Mouse (Mus musculus): ENCODE results near the gene Gm4792. TPM values are rescaled to one million over a fixed set of nuclear protein-coding genes. Genes with fewer than 3 reads are reported as not detected.

Gene Gm4792
- total RNA-seq, 1 experiment, result not detected

GRCm38 (mm10) chr10:94294437-94294836 lies 4.1 kb downstream of the Gm4792 start:
- no peak for DNase-seq (ENCODE audit: low read depth, low spot score)
- no peaks in the 10 kb centered on the region for H3K9me3 ChIP-seq (ENCODE audit: control insufficient read depth, insufficient read depth, low read depth, low read length)
- no peak overlapping the region for H3K4me3 ChIP-seq (ENCODE audit: insufficient read depth in 1 of 2, low read depth in 1 of 2, low read length in 2 of 2, poor library complexity in 1 of 2, severe bottlenecking in 1 of 2)
- H3K36me3 ChIP-seq (ENCODE audit: control insufficient read depth, insufficient read depth, low read length, poor library complexity, severe bottlenecking), result no peaks in the 10 kb centered on the region
- H3K27ac ChIP-seq (ENCODE audit: insufficient read depth, low read depth, low read length, poor library complexity, severe bottlenecking), result no peak overlapping the region
- no peak for TF ChIP-seq ZC3H11A (IDR thresholded peaks at IDR 0.05; ENCODE audit: borderline replicate concordance, low read depth, low read length)
- TF ChIP-seq HCFC1 (IDR thresholded peaks at IDR 0.05; ENCODE audit: borderline replicate concordance, insufficient read depth, low read length), result no peak
- TF ChIP-seq MAFK (IDR thresholded peaks at IDR 0.05; ENCODE audit: insufficient read depth, low read depth, low read length), result no peak
- TF ChIP-seq CHD2 (IDR thresholded peaks at IDR 0.05; ENCODE audit: low read depth, low read length), result no peak
- no peak for TF ChIP-seq ZNF384 (IDR thresholded peaks at IDR 0.05; ENCODE audit: low read depth, low read length)
- H3K4me1 ChIP-seq (ENCODE audit: control insufficient read depth in 2 of 2, insufficient read depth in 2 of 2, low read length in 2 of 2, poor library complexity in 1 of 2), result no peaks in the 10 kb centered on the region
- H3K9ac ChIP-seq (ENCODE audit: insufficient read depth, low read depth, low read length, poor library complexity, severe bottlenecking), result no peak overlapping the region
- in situ Hi-C loops (cut with MboI; ENCODE audit: low sequenced_read_pairs in 2 of 2, unreplicated experiment in 2 of 2), result no loop called here

DNA sequence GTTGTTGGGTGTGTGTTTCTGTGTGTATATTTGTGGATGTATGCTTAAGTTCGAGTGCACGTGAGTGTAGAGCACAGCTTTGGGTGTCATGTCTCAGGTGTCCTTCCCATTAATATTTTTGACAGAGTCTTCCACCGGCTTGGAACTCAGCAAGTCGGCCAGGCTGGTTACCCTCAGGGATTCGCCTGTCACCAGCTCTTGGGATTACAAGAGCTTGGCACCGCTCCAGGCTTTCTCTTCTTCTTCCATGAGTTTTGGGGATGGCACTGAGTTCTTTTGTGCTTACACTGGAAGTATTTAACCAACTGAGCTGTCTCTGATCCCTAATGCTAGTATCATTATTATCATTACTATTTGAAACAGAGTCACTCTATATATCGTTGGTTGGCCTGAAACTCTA lies 15.7 kb downstream of the Gm4792 start:
- DNase-seq (ENCODE audit: low read depth, low spot score), result no peak
- H3K36me3 ChIP-seq (ENCODE audit: control insufficient read depth, insufficient read depth, low read length, poor library complexity, severe bottlenecking), result no peaks in the 10 kb centered on the region
- H3K9ac ChIP-seq (ENCODE audit: insufficient read depth, low read depth, low read length, poor library complexity, severe bottlenecking), result no peak overlapping the region
- TF ChIP-seq ZNF384 (IDR thresholded peaks at IDR 0.05; ENCODE audit: low read depth, low read length), result no peak
- TF ChIP-seq HCFC1 (IDR thresholded peaks at IDR 0.05; ENCODE audit: borderline replicate concordance, insufficient read depth, low read length), result no peak
- TF ChIP-seq MAFK (IDR thresholded peaks at IDR 0.05; ENCODE audit: insufficient read depth, low read depth, low read length), result no peak
- no peak for TF ChIP-seq ZC3H11A (IDR thresholded peaks at IDR 0.05; ENCODE audit: borderline replicate concordance, low read depth, low read length)
- no peak for TF ChIP-seq CHD2 (IDR thresholded peaks at IDR 0.05; ENCODE audit: low read depth, low read length)
- no peak overlapping the region for H3K27ac ChIP-seq (ENCODE audit: insufficient read depth, low read depth, low read length, poor library complexity, severe bottlenecking)
- H3K4me1 ChIP-seq (ENCODE audit: control insufficient read depth in 2 of 2, insufficient read depth in 2 of 2, low read length in 2 of 2, poor library complexity in 1 of 2), result no peaks in the 10 kb centered on the region
- H3K4me3 ChIP-seq (ENCODE audit: insufficient read depth in 1 of 2, low read depth in 1 of 2, low read length in 2 of 2, poor library complexity in 1 of 2, severe bottlenecking in 1 of 2), result no peak overlapping the region
- H3K9me3 ChIP-seq (ENCODE audit: control insufficient read depth, insufficient read depth, low read depth, low read length), result no peaks in the 10 kb centered on the region
- in situ Hi-C loops (cut with MboI; ENCODE audit: low sequenced_read_pairs in 2 of 2, unreplicated experiment in 2 of 2), result no loop called here

DNA sequence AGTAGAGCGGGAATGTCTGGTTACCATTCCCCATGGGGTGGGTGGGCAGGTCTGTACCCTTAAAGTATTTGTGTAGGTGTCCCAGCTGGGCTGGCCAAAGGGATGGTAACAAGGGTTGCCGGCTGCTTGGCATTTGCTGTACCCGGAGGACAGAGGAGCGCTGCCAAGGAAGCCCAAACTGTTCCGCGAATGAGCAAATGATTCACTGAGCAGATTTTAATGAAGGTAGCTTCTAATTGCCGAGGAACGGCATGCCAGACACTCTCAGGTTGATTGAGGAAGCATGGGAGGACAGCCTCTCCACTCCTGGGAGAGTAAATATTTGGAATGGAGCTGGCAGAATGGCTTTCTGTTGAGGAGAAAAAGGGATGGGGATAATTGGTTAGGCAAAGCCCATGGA lies 16.3 kb downstream of the Gm4792 start:
- in situ Hi-C loops (cut with MboI; ENCODE audit: low sequenced_read_pairs in 2 of 2, unreplicated experiment in 2 of 2), result no loop called here
- H3K4me3 ChIP-seq (ENCODE audit: insufficient read depth in 1 of 2, low read depth in 1 of 2, low read length in 2 of 2, poor library complexity in 1 of 2, severe bottlenecking in 1 of 2), result no peak overlapping the region

DNA sequence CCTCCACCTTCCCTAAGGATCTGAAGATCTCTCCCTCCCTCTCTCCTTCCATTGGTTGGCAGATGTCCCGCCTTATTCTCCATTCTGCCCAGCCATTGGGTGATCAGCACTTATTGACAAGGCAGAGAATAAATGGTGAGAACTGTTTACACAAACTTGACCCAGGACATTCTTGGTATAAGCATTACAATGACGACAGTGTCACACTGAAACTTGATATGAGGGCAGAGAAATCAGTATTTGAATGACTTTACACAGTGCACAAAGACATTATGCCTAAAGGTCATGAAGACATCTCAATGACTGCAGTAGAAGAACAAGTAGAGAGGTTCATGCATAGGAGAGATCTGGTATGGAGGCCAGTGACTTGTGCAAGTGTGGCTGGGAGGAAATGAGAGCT lies 22.0 kb downstream of the Gm4792 start:
- Histone ChIP-seq H3K9me3 (ENCODE audit: control insufficient read depth, insufficient read depth, low read depth, low read length) (no peaks in the 10 kb centered on the region), H3K4me3 (ENCODE audit: insufficient read depth in 1 of 2, low read depth in 1 of 2, low read length in 2 of 2, poor library complexity in 1 of 2, severe bottlenecking in 1 of 2) (peak overlapping the region in 1 of 2 experiments; percentile 40; a peak in 2 of 4 replicates), H3K9ac (ENCODE audit: insufficient read depth, low read depth, low read length, poor library complexity, severe bottlenecking) (no peak overlapping the region), H3K36me3 (ENCODE audit: control insufficient read depth, insufficient read depth, low read length, poor library complexity, severe bottlenecking) (no peaks in the 10 kb centered on the region), H3K27ac (ENCODE audit: insufficient read depth, low read depth, low read length, poor library complexity, severe bottlenecking) (no peak overlapping the region), H3K4me1 (ENCODE audit: control insufficient read depth in 2 of 2, insufficient read depth in 2 of 2, low read length in 2 of 2, poor library complexity in 1 of 2) (peaks cover 0 to 4% of the 10 kb centered on the region in 2 experiments; a peak in 1 of 4 replicates)
- DNase-seq (ENCODE audit: low read depth, low spot score), result no peak
- TF ChIP-seq ZC3H11A (IDR thresholded peaks at IDR 0.05; ENCODE audit: borderline replicate concordance, low read depth, low read length), result no peak
- TF ChIP-seq HCFC1 (IDR thresholded peaks at IDR 0.05; ENCODE audit: borderline replicate concordance, insufficient read depth, low read length), result no peak
- TF ChIP-seq CHD2 (IDR thresholded peaks at IDR 0.05; ENCODE audit: low read depth, low read length), result peak; percentile 55; the same call in 1 of the 2 replicates
- in situ Hi-C loops (cut with MboI; ENCODE audit: low sequenced_read_pairs in 2 of 2, unreplicated experiment in 2 of 2), result no loop called here

More for the DNA sequence above, 16.3 kb downstream of the Gm4792 start:
- Histone ChIP-seq H3K36me3 (ENCODE audit: control insufficient read depth, insufficient read depth, low read length, poor library complexity, severe bottlenecking) (no peaks in the 10 kb centered on the region), H3K9ac (ENCODE audit: insufficient read depth, low read depth, low read length, poor library complexity, severe bottlenecking) (no peak overlapping the region), H3K9me3 (ENCODE audit: control insufficient read depth, insufficient read depth, low read depth, low read length) (no peaks in the 10 kb centered on the region), H3K27ac (ENCODE audit: insufficient read depth, low read depth, low read length, poor library complexity, severe bottlenecking) (no peak overlapping the region), H3K4me1 (ENCODE audit: control insufficient read depth in 2 of 2, insufficient read depth in 2 of 2, low read length in 2 of 2, poor library complexity in 1 of 2) (no peaks in the 10 kb centered on the region)
- DNase-seq (ENCODE audit: low read depth, low spot score), result no peak
- TF ChIP-seq MAFK (IDR thresholded peaks at IDR 0.05; ENCODE audit: insufficient read depth, low read depth, low read length) (no peak), CHD2 (IDR thresholded peaks at IDR 0.05; ENCODE audit: low read depth, low read length) (no peak), ZC3H11A (IDR thresholded peaks at IDR 0.05; ENCODE audit: borderline replicate concordance, low read depth, low read length) (no peak), HCFC1 (IDR thresholded peaks at IDR 0.05; ENCODE audit: borderline replicate concordance, insufficient read depth, low read length) (no peak), ZNF384 (IDR thresholded peaks at IDR 0.05; ENCODE audit: low read depth, low read length) (no peak)

DNA sequence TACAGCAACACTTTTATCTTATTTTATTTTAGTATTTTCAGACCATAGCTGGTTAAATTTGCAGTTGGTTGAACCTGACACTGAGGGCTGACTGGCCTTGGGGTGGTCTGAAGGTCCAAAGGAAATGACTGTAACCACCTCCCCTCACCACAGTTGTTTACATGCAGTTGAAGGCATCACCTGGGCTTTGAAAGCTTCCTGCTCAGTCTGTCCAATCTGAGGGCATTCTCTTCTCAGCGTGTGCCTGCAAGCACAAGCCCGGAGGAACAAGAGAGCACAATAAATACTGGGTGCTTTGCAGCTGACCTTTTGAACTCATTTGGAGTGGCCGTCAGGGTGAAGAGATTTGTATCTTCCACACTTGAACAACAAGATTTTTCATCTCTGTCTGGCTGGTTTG lies 23.2 kb downstream of the Gm4792 start:
- in situ Hi-C loops (cut with MboI; ENCODE audit: low sequenced_read_pairs in 2 of 2, unreplicated experiment in 2 of 2), result no loop called here
- TF ChIP-seq MAFK (IDR thresholded peaks at IDR 0.05; ENCODE audit: insufficient read depth, low read depth, low read length), result no peak
- no peak for TF ChIP-seq ZNF384 (IDR thresholded peaks at IDR 0.05; ENCODE audit: low read depth, low read length)
- TF ChIP-seq CHD2 (IDR thresholded peaks at IDR 0.05; ENCODE audit: low read depth, low read length), result no peak
- no peak for TF ChIP-seq HCFC1 (IDR thresholded peaks at IDR 0.05; ENCODE audit: borderline replicate concordance, insufficient read depth, low read length)
- no peak for TF ChIP-seq ZC3H11A (IDR thresholded peaks at IDR 0.05; ENCODE audit: borderline replicate concordance, low read depth, low read length)
- H3K9ac ChIP-seq (ENCODE audit: insufficient read depth, low read depth, low read length, poor library complexity, severe bottlenecking), result no peak overlapping the region

More for the DNA sequence above, 23.2 kb downstream of the Gm4792 start:
- no peaks in the 10 kb centered on the region for H3K36me3 ChIP-seq (ENCODE audit: control insufficient read depth, insufficient read depth, low read length, poor library complexity, severe bottlenecking)
- H3K4me1 ChIP-seq (ENCODE audit: control insufficient read depth in 2 of 2, insufficient read depth in 2 of 2, low read length in 2 of 2, poor library complexity in 1 of 2), result peaks cover 0 to 4% of the 10 kb centered on the region in 2 experiments; a peak in 1 of 4 replicates
- no peak overlapping the region for H3K27ac ChIP-seq (ENCODE audit: insufficient read depth, low read depth, low read length, poor library complexity, severe bottlenecking)
- DNase-seq (ENCODE audit: low read depth, low spot score), result no peak
- no peak overlapping the region for H3K4me3 ChIP-seq (ENCODE audit: insufficient read depth in 1 of 2, low read depth in 1 of 2, low read length in 2 of 2, poor library complexity in 1 of 2, severe bottlenecking in 1 of 2)
- H3K9me3 ChIP-seq (ENCODE audit: control insufficient read depth, insufficient read depth, low read depth, low read length), result no peaks in the 10 kb centered on the region

All from ES-E14 (cell line).